Mouse (Mus musculus) kidney, adult 2 months (tissue): ENCODE data around the gene Lrrc40.

Experiments
- CTCF ChIP-seq: fragments of 200-500 bp; conservative IDR thresholded peaks from 2 replicates; pipeline ENCODE4 v1.5.1; 2011; ENCODE audit warnings: low read depth, mild to moderate bottlenecking, control low read depth, low read length, moderate library complexity, mixed read lengths; ENCODE audit not compliant: insufficient read depth, insufficient read length
- POLR2A ChIP-seq: fragments of 200-500 bp; IDR thresholded peaks from one replicate; pipeline ENCODE4 v1.6.1; 2011; ENCODE audit warnings: low read depth, low read length, control low read depth

- TF ChIP-seq CTCF: no peak
- no peak for TF ChIP-seq POLR2A
Observed at GRCm38 (mm10) chr3:158061811-158062523, 25.5 kb downstream of the Lrrc40 start.
